Mouse (Mus musculus): Measurements from ENCODE around the gene Cdkn1a.
"Not testable (repeated sequence)": the region's sequence is repeated elsewhere in the genome, so short reads cannot be mapped to it uniquely, and the experiment has no call there.

Gene Cdkn1a

DNA sequence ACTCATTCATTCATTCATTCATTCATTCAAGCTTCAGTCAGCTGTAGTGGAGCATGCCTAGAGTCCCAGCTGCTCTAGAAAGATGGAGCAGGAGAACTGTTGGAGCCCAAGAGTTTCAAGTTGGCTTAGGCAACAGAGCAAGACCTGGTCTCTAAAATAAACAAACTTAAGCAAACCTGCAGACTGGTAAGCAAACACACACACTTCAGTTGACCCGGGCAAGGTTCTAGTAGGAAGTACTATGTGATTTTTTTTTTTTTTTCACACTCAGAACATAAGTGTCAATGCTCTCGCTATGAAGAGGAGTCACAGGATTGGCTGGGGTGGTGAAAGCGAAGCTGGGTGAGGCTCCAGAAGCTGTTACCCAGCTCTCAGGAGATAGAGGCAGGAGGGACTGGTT, 31.2 kb upstream of the Cdkn1a start:
- no peak for DNase-seq

DNA sequence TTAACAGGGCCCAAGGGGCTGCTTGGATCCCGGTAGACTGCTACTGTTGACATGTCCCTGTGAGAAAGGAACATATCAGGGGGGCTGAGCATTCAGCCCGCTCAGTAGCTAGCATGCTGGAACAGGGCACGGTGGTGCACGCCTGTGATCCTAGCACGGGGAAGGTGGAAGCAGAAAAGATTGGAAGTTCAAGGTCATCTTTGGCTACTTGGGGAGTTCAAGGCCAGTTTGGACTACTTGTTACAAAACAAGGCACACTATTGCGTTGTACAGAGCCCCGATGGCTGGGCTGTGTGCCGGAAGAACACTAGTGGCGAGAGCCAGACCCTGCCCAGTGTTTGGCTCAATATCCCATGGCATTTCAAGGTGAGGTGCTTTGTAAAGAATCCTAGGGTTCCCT, 29.8 kb upstream of the Cdkn1a start:
- no peak for DNase-seq

DNA sequence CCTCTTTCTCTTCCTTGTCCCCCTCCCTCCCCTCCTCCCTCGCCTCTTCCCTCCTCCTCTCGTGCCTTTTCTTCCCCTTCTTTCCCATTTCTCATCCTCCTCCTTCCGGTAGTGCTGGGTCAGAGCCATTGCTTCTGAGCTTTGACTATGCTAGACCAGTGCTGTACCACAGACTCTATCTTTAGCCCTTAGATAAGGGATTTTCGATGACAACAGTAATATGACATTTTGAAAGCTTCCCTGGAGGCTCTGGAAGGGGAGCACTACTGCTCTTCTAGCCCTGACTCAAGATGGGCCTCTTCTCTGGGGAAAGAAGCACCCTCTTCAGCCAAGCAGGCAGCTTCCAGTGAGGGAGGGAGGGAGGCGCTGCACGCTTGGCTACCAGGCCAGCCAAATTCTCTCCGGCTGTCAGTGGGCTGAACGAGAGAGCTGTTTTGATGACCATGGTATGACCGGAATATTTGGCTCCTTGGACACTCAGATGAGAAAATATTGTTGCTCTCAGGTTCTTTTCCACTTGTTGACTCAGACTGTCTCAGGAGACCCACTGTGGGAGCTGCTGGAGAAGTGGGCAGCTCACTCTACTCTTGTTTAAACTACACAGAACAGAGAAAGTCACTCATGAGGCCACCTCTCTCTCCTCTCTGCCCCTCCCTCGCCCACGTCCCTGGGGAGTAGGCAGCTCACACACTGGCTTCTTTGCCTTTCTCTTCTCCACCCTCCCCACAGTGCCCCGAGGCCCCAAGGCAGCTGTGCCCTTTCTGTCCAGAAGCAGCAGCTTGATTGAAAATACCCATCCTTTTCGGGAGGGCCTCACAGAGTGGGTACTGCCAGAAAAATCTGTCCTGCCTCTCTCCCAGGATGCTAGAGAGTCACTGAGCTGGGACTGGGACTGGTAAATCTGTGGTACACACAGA, 28.4 kb upstream of the Cdkn1a start:
- no peak for DNase-seq

DNA sequence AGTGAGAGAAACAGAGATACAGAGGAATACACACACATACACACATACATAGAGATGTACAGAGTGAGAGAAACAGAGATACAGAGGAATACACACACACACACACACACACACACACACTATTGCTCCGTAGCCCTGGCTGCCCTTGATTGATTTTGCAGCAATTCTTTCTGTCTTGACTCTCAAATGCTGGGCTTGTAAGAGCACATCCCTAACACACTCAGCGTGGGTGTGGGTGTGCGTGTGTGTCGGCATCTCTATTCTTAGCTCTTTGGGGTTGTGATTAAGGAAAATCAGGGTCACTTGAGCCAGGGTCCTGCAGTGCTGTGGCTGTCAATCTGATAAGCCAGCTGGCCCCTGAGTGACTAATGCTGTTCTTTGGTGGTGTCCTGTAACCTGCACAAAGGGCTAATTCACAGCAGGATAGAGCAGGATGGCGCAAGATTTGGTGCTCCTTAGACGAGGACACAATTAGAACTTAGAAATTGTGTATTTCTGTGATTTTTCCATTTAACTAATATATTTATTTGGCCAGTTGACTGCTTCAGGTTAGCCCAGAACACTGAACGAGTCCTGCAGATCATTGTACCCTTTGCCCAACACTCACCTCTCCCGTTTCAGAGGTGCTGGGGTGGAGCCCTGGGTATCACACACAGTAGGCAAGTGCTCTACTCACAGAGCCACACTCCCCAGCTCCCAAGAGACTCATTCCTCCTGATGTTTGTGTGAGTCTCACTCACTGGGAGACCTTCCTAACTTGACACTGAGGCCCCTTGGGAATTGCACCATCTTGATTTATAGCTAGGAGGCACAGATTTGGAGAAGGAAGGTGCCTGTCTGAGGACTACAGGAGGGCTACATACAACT, 27.4 kb upstream of the Cdkn1a start:
- DNase-seq = no peak

DNA sequence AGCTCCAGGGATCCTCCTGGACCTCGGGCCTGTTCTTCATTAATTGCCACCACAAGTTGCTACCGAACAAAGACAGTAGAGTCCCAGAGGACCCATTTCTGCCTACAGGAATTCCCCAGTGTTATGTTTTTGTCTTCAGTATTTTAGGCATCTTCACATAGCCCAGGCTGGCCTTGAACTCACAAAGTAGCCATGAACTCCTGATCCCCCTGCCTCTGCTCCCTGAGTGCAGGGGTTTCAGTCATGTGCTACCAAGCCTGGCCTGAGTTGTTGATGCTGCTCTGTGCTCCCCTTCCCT, 26.8 kb upstream of the Cdkn1a start:
- no peak for DNase-seq

DNA sequence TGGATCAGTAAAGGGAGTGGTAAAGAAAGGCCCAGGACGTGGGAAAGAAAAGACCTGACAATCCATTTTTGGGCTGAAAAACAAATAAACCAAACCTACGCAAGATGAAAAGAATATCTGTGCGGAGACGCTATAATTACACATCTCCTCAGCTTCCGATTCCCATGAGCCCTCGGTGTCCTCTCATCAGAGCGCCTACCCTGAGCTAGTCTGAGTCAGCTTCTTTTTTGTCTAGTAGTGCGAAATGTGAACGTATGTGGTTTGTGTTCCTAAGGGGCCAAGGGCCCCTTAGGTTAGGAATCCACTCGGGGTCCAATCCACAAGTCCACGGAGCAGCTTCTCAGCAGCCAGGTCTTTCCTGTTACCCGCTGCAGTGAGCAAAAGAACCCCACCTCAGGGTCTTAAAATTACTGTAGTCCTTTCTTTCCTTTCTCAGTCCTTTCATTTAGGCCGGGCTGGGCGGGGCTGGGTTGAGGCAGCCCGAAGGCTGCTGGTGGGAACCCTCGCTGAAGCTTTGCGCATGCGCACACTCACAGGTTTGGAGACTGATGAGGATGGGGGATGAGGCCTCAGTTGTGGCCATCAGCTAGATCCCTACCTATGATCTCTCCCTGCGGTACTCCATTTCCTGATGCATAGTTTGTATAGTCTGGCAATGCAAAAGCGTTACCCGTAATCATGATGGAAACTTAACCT, 25.4 kb upstream of the Cdkn1a start:
- DNase-seq = no peak

DNA sequence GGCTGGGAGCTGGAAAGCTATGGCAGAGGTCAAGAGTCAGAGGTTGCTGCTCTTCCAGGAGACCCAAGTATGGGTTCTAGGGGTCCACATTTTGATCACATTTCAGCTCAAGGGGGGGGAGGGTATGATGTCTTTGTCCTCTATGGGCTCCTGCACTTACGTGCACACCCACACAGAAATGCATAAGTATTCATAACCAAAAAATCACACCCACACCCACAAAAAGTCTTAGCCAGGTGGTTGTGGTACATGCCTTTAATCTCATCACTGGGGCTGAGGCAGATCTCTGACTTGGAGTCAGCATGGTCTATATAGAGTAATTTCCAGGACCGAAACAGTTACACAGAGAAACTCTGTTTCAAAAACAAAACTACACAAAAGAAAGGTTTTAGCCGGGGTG, 24.8 kb upstream of the Cdkn1a start:
- DNase-seq = no peak

DNA sequence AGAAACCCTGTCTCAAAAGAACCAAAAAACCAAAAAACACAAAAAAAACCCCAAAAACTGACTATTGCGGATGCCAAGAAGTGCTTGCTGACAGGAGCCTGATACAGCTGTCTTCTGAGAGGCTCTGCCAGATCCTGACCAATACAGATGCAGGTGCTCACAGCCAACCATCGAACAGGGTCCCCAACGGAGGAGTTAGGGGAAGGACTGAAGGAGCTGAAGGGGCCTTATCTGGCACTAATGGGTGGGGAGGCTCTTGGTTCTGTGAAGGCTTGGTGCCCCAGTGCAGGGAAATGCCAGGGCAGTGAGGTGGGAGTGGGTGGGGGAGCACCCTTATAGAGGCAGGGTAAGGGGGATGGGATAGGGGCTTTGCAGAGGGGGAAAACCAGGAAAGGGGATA, 23.4 kb upstream of the Cdkn1a start:
- not testable (repeated sequence) for DNase-seq

DNA sequence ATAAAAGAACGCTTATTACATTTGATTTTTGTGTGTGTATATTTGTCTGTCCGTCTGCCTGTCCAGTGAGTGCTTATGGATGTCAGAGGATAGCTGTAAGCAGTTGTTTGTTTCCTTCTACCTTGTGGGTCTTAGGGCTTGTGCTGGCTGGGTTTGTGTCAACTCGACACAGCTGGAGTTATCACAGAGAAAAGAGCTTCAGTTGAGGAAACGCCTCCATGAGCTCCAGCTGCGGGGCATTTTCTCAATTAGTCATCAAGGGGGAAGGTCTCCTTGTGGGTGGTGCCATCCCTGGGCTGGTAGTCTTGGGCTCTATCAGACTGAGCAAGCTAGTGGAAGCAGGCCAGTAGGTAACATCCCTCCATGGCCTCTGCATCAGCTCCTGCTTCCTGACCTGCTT, 22.9 kb upstream of the Cdkn1a start:
- no peak for DNase-seq

DNA sequence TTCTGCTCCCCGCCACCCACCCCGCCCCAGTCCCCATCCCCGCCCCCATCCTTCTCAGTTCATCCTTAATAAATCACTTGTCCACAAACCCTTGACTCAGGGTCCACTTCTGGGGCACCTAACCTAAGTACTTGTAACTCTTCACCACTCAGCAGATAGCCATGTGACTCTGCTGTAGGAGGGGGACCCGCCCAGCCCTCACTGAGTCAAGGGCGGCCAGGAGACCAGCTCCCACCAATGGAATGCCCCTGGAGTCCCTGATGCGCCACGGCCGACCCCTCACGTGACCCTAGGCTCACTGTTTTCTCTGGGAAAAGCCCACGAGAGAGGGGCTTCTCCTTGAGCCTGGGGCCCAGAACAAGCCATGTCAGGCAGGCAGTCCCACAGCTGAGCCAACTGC, 21.7 kb upstream of the Cdkn1a start:
- no peak for DNase-seq

DNA sequence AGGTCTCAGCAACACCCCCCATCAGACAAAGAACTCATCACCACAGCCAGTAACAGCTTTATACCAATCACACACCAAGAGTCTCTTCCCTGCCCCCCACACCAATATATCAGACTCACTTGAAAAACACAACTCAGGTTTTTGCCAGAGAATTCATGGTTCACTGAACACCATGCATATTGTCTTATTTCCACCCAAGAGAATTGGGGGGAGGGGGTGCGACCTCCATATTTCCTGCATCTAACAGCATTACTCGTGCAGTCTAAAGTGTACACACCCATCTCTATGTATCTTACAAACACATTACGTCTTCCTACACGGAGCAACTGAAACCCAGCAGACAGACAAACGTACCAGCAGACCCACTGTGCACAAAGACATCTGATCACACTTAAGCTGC, 19.0 kb upstream of the Cdkn1a start:
- no peak for DNase-seq

DNA sequence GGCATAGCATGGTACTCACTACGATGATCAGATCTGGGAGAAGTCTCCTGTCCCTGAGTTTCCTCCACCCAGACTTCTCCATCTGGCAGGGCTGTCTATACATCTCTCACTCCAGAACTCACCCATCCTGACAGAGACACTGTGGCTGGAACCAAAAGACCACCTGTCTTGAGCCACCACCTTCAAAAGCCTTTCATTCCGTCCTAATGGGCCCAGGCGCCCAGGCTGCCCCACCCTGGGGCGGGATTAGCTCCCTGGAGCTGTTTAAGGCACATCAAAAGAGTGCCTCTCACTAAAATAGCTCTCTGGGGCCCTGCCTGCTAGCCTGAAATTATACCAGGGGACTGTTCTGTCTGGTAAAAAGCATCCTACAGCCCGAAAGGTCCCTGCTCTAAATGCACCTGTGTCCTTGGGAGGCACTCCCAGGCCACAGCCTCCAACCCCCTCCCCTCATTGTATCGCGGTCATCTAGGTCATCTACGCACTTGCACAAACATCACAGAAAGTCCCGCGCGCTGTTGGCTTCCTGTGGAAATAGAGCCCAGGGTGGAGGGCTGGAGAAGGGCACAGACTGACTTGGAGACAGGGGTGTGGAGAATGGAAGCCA, 18.0 kb upstream of the Cdkn1a start:
- no peak for DNase-seq

DNA sequence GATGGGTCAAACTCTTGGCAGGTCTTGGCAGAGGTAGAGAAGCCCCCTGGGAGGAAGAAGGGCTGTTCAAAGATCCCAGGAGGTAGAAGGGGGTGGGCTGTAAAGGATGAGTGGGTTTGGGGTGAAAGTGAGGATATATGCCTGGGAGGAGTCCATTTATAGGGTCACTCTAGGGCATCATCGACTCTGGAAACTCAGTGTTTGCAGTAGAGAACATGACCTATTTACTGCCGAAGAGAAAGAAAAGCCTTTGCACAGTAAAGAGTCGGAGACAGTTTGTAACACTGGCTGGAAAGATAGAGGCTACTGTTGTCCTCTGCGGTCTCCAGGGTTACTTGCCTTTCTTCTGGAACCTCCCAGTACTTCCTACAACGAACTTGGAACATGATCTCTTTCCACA, 17.5 kb upstream of the Cdkn1a start:
- no peak for DNase-seq

DNA sequence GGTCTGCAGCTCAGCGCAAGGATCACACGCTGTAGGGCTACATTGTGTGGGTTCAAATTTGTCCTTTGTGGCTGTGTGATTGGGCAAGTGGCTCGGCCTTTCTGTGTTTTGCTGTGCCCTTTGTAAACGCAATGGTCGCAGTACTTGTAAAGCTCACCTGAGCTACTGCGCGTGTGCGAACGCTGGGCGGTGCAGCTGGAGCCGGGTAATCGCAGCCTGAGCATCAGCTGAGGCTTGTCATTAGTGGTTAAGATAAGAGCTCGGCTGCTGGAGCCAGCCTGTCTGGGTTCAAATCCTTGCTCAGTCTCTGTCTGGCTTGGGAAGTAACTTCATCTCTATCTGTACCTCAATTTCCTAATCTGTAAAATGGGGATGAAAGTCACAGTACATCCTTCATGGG, 16.7 kb upstream of the Cdkn1a start:
- DNase-seq = no peak

DNA sequence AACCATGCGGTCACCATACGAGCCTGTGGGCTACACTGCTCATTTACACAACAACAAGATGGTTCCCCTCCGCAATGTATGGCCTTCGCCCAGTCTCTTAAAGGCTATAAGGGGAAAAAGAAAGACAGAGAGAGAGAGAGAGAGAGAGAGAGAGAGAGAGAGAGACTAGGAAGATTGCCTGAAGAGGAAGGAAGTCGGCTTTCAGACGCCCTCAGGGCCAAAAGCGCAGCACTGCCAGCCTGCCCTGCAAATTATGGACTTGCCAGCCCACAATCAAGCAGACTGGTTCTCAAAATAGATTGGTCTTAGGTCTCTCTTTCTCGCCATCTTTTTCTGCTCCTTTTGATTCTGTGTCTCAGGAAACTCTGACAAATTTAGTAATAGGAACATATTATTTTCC, 14.5 kb upstream of the Cdkn1a start:
- DNase-seq = no peak

DNA sequence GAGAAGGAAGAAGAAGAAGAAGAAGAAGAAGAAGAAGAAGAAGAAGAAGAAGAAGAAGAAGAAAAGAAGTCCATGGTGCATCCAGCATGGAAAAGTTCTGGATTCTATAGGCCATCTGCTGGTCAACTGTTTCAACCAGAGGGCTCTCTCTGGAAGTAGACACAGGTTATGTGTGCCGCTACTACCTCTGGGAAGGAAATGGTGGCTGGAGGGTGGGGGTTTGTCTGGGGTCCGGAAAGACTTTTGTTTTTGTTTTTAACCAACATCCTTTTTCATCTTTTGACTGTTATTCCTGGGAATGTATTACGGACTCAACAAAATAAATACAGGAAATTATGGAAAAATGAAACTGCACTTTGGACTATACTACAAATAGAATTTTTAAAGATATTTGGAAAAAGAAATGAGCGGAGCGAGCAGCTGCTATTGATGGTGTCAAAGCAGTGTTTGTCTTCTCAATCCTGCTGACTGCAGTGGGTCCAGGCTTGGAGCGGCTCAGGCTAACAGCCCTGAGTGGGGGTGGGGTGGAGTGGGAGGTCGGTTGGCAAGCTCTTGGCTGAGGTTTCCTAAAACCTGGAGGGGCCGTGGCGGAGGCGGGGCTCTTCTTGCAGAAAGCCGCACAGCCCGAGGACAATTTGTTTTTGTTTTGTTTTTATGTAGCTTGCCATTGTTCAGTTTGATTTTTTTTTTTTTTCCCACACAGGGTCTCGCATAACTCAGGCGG, 12.8 kb upstream of the Cdkn1a start:
- DNase-seq = no peak

DNA sequence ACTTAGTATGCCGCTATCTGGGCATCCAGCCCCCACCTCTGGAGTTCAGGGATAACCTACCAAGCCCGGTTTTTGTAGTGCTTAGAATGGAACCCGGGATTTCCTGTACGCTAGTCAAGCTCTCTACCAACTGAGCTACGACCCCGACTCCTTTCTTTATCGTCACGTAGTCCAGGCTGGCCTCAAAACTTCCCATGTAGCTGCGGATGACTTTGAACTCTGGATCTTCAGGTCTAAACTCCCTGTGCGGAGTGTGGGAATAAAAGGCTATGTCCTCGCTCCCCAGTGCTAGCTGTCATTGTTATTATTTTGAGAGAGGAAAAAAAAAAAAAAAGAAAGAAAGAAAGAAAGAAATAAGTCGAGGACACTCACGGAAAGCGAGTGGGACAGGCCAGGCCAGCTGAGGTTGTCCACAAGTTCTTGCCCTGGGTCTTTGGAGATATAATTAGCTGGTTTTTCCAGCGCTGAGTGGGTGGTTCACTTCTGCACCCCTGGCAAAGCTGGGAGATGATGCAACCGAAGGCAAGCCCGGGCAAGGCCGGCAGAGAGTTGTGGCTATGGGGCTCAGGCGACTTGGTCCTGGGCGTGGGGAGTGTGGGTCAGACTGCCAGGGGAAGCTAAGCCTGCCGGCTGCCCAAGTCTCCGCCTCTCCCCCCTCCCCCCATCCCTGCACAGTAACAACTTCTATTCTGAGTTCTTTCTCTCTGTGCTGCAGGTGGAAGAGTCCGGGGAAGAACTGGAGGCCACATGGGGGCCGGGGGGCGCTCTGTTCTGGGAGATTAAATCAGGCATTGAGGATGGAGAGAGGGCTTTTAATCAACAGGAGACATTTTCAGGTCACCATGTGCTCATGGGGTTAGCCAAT, 12.0 kb upstream of the Cdkn1a start:
- DNase-seq = no peak

DNA sequence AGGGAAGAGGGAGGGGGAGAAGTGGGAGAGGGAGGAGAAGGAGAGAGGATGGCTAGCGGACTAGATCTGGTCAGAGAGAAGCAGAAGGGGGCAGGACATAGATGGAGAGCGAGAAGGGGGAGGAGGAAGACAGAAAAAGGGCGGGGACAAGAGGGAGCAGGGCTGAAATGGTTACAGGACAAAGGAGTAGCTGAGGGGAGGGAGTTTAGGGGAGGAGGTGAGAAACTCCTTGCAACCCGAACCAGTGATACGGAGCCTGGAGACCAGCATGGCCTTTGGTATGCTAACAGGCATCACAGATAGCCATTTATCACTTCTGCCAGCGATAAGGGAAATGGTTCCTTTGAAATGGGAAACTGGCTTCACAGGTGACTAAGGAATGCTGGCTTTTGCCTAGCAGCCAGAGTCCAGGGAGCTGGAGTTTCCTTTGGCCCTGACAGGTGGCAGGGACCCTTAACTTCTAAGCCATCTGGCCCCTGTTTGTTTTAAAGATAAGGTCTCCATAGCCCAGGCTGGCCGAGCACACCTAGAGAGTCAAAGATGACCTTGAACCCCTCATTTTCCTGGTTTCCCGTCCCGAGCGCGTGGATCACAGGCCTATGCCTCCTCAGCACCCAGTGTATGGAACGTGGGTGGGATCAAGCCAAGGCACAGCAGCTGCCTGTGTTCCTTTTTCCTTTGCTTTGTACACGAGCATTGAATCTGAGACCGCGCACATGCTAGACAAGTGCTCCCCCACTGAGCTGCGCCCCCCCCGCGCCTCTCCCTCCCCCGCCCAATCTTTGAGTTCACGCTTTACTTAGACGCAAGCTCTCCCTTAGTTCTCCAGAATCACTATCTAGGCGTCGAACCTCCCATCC, 9.8 kb upstream of the Cdkn1a start:
- DNase-seq = no peak

DNA sequence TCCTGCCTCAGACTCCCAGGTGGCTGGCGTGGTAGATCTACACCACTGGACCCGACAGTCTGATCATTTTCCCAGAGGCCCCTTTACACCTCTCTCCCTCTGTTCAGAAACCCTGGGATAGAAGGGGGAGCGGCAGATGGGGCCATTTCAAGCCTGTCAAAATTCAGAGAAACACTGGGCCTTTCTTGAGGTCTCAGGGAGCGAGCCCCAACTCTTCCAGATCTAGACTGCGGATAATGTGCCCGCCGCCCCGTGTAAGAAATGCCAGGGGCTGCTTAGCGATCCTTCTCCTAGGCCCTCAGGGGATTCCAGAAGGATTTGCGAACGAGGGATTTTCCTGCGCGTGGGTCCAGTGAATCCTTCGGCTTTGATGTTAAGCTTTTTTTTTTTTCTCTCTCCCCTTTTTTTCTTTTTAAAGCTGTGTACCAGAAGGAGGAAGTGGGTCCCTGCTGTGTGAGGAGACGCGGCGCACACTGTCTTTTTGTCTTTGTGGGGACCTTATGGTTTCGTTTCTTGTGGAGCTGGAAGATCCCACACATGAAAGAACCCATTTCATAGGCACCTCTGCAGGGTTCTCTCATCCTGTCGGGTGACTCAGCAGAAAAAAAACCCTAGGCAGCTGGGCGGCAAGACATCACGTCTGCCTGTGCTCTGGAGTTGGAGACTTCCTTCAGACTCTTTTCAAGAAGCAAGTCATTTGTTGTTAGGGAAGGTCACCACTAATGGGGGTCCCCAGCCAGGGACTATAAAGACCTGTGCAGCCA, 9.0 kb upstream of the Cdkn1a start:
- peak; percentile 54 to 73 for DNase-seq

DNA sequence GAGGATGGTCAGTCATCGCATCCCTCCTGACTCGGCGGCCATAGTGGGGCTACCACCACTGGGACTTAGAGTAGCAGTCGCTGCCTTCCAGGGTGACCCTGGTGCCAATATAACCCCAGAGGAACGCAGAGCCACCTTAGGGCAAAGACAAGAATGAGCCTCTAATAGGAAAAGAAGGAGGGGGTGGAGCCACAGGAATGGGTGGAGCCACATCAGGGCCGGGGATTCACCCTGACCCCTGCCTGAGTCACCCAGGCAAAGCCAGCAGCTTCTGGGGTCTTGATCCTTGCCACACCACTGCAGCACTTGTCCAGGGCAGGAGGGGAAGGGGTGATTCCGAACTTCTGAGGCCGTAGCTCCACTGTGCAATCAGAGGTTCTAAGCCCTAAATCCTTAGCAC, 7.2 kb upstream of the Cdkn1a start:
- no peak for DNase-seq
